Mouse (Mus musculus): ENCODE data around the gene Ptar1. TPM values are rescaled to one million over a fixed set of nuclear protein-coding genes. Genes with fewer than 3 reads are reported as not detected.

Ptar1 gene
- polyA plus RNA-seq, 1 experiment: 1.3 TPM

- DNase-seq (ENCODE audit: low read depth in 1 of 2, low spot score in 2 of 2): no peak
- Histone ChIP-seq H3K4me1 (ENCODE audit: control insufficient read depth, insufficient read depth, insufficient read length) (no peaks in the 10 kb centered on the region), H3K36me3 (ENCODE audit: control insufficient read depth, insufficient read depth, low read length) (no peaks in the 10 kb centered on the region), H3K4me3 (ENCODE audit: extremely low read depth, insufficient read depth, insufficient read length) (no peak overlapping the region), H3K27me3 (ENCODE audit: control insufficient read depth, insufficient read depth, low read length) (no peaks in the 10 kb centered on the region), H3K27ac (ENCODE audit: insufficient read depth, low read length) (no peak overlapping the region)
- WGBS: 85% methylated on average over 3 of the region's 3 CpGs
- TF ChIP-seq CTCF (IDR thresholded peaks at IDR 0.05; ENCODE audit: extremely low read depth, insufficient read depth, insufficient read length, insufficient replicate concordance) (no peak), POLR2A (IDR thresholded peaks at IDR 0.05; ENCODE audit: low read depth, low read length) (no peak)
Observed at GRCm38 (mm10) chr19:23746506-23746905, 59.3 kb downstream of the Ptar1 start.

GRCm38 (mm10) chr19:23757011-23757410, 69.8 kb downstream of the Ptar1 start:
- Histone ChIP-seq H3K4me3 (ENCODE audit: extremely low read depth, insufficient read depth, insufficient read length) (no peak overlapping the region), H3K27ac (ENCODE audit: insufficient read depth, low read length) (no peak overlapping the region), H3K36me3 (ENCODE audit: control insufficient read depth, insufficient read depth, low read length) (no peaks in the 10 kb centered on the region), H3K27me3 (ENCODE audit: control insufficient read depth, insufficient read depth, low read length) (no peaks in the 10 kb centered on the region), H3K4me1 (ENCODE audit: control insufficient read depth, insufficient read depth, insufficient read length) (peaks cover 2% of the 10 kb centered on the region; the same call in 1 of the 2 replicates)
- no peak for DNase-seq (ENCODE audit: low read depth in 1 of 2, low spot score in 2 of 2)
- WGBS: 30% methylated on average over 7 of the region's 7 CpGs
- TF ChIP-seq CTCF (IDR thresholded peaks at IDR 0.05; ENCODE audit: extremely low read depth, insufficient read depth, insufficient read length, insufficient replicate concordance) (no peak), POLR2A (IDR thresholded peaks at IDR 0.05; ENCODE audit: low read depth, low read length) (no peak)

- Histone ChIP-seq H3K27ac (ENCODE audit: insufficient read depth, low read length) (no peak overlapping the region), H3K27me3 (ENCODE audit: control insufficient read depth, insufficient read depth, low read length) (no peaks in the 10 kb centered on the region), H3K36me3 (ENCODE audit: control insufficient read depth, insufficient read depth, low read length) (no peaks in the 10 kb centered on the region), H3K4me1 (ENCODE audit: control insufficient read depth, insufficient read depth, insufficient read length) (peaks cover 2% of the 10 kb centered on the region; the same call in 1 of the 2 replicates), H3K4me3 (ENCODE audit: extremely low read depth, insufficient read depth, insufficient read length) (peak overlapping the region; percentile 72)
- WGBS: 1% methylated on average over 40 of the region's 40 CpGs
- DNase-seq (ENCODE audit: low read depth in 1 of 2, low spot score in 2 of 2): peak; percentile 60 to 73
- TF ChIP-seq CTCF (IDR thresholded peaks at IDR 0.05; ENCODE audit: extremely low read depth, insufficient read depth, insufficient read length, insufficient replicate concordance) (peak; percentile 90), POLR2A (IDR thresholded peaks at IDR 0.05; ENCODE audit: low read depth, low read length) (no peak)
Observed at GRCm38 (mm10) chr19:23757961-23758553, 70.8 kb downstream of the Ptar1 start.

GRCm38 (mm10) chr19:23758554-23759321, 71.5 kb downstream of the Ptar1 start, which contains the start of gene Apba1:
Gene Apba1 (plus strand): TSS chr19:23758887.
- DNase-seq (ENCODE audit: low read depth in 1 of 2, low spot score in 2 of 2): peak in 1 of 2 experiments; percentile 49
- peak within 1 kb of the TSS; percentile 72 for H3K4me3 ChIP-seq (ENCODE audit: extremely low read depth, insufficient read depth, insufficient read length)
- H3K36me3 ChIP-seq (ENCODE audit: control insufficient read depth, insufficient read depth, low read length): no peaks in the 10 kb centered on the region
- peaks cover 2% of the 10 kb centered on the region; the same call in 1 of the 2 replicates for H3K4me1 ChIP-seq (ENCODE audit: control insufficient read depth, insufficient read depth, insufficient read length)
- 1% methylated on average over 94 of the region's 98 CpGs for WGBS
- no peaks in the 10 kb centered on the region for H3K27me3 ChIP-seq (ENCODE audit: control insufficient read depth, insufficient read depth, low read length)
- peak within 1 kb of the TSS; percentile 8; the same call in 1 of the 2 replicates for H3K27ac ChIP-seq (ENCODE audit: insufficient read depth, low read length)
- TF ChIP-seq CTCF (IDR thresholded peaks at IDR 0.05; ENCODE audit: extremely low read depth, insufficient read depth, insufficient read length, insufficient replicate concordance) (no peak), POLR2A (IDR thresholded peaks at IDR 0.05; ENCODE audit: low read depth, low read length) (no peak)

- Histone ChIP-seq H3K4me3 (ENCODE audit: extremely low read depth, insufficient read depth, insufficient read length) (peak overlapping the region; percentile 72), H3K4me1 (ENCODE audit: control insufficient read depth, insufficient read depth, insufficient read length) (peaks cover 2% of the 10 kb centered on the region; the same call in 1 of the 2 replicates), H3K36me3 (ENCODE audit: control insufficient read depth, insufficient read depth, low read length) (no peaks in the 10 kb centered on the region), H3K27me3 (ENCODE audit: control insufficient read depth, insufficient read depth, low read length) (no peaks in the 10 kb centered on the region), H3K27ac (ENCODE audit: insufficient read depth, low read length) (peak overlapping the region; percentile 8; the same call in 1 of the 2 replicates)
- TF ChIP-seq CTCF (IDR thresholded peaks at IDR 0.05; ENCODE audit: extremely low read depth, insufficient read depth, insufficient read length, insufficient replicate concordance): no peak
- no peak for TF ChIP-seq POLR2A (IDR thresholded peaks at IDR 0.05; ENCODE audit: low read depth, low read length)
- DNase-seq (ENCODE audit: low read depth in 1 of 2, low spot score in 2 of 2): peak in 1 of 2 experiments; percentile 9
- WGBS: 6% methylated on average over 17 of the region's 17 CpGs
Observed at GRCm38 (mm10) chr19:23759322-23759945, 72.2 kb downstream of the Ptar1 start.

- Histone ChIP-seq H3K4me1 (ENCODE audit: control insufficient read depth, insufficient read depth, insufficient read length) (peaks cover 2% of the 10 kb centered on the region; the same call in 1 of the 2 replicates), H3K27me3 (ENCODE audit: control insufficient read depth, insufficient read depth, low read length) (no peaks in the 10 kb centered on the region), H3K36me3 (ENCODE audit: control insufficient read depth, insufficient read depth, low read length) (no peaks in the 10 kb centered on the region), H3K27ac (ENCODE audit: insufficient read depth, low read length) (no peak overlapping the region), H3K4me3 (ENCODE audit: extremely low read depth, insufficient read depth, insufficient read length) (no peak overlapping the region)
- DNase-seq (ENCODE audit: low read depth in 1 of 2, low spot score in 2 of 2): no peak
- TF ChIP-seq CTCF (IDR thresholded peaks at IDR 0.05; ENCODE audit: extremely low read depth, insufficient read depth, insufficient read length, insufficient replicate concordance) (no peak), POLR2A (IDR thresholded peaks at IDR 0.05; ENCODE audit: low read depth, low read length) (no peak)
- WGBS: 89% methylated on average over 6 of the region's 6 CpGs
Observed at GRCm38 (mm10) chr19:23763371-23763770, 76.1 kb downstream of the Ptar1 start.
